Mouse (Mus musculus) cerebellum, adult 18-20 months (tissue): Measurements from ENCODE around the gene Ghdc.

ENCODE experiments used
- DNase-seq, 2 experiments: peaks; one replicate each; pipeline ENCODE4 v3.0.0; 2021

Gene Ghdc

GRCm38 (mm10) chr11:100781763-100782475 is 11.2 kb upstream of the Ghdc start:
- DNase-seq = no peak

GRCm38 (mm10) chr11:100780247-100780646 is 9.5 kb upstream of the Ghdc start:
- DNase-seq = no peak

DNA sequence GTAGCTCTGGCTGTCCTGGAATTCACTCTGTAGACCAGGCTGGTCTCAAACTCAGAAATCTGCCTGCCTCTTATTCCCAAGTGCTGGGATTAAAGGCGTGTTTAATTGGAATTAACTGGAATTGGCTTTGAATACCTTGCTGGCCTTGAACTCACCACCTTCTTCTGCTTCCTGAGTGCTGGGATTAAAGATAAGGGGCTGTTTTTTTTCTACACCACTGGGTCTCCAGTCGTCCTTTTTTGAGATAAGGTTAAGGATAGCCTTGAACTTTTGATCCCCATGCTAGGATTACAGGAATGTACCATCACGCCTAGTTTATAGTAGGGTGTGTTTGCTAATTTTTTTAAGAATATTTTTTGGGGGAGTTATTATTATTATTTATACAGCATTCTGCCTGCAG is 7.3 kb upstream of the Ghdc start:
- DNase-seq = no peak

- DNase-seq = no peak
Observed at GRCm38 (mm10) chr11:100775921-100776320, 5.2 kb upstream of the Ghdc start.

- DNase-seq = no peak
Observed at GRCm38 (mm10) chr11:100774261-100774660, 3.5 kb upstream of the Ghdc start.

GRCm38 (mm10) chr11:100769980-100770379 is 777 bp downstream of the Ghdc start:
- DNase-seq = no peak

DNA sequence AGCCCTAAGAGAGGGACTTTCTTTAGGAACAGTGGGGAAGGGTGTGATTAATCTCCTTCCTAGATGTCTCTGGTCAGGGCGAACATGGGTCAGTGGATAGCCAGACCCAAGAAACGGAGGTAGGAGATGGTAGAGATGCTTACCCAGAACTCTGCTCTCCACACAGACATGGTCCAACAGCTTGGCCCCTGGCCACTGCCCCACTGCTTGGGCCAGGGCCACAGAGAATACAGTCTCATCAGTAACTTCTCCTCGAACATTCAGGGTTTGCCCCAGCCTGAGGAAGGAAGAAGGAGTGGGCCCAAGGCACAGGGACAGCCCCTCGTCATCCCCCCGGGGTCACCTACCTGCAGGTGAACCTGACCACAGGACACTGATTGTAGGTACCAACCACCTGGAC is 2.9 kb downstream of the Ghdc start:
- DNase-seq = no peak

DNA sequence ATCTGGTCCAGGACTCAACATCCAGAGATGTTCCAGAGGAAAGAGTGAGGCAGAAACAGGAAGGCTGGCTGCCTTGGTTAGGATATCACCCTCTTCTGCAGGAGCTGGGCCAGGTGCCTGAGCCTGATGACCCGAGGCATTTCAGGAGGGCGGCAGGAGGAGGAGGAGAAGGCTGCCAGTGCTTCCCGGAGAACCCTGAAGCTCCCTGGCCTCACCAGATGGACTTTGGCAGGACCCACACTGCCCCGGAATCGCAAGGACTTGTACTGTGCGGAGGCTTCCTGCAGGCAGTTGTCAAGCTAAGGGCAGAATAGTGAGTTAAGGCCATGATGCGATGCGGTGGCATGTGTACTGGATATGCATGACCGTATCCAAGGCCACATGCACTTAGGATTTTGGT is 4.0 kb downstream of the Ghdc start:
- no peak for DNase-seq

DNA sequence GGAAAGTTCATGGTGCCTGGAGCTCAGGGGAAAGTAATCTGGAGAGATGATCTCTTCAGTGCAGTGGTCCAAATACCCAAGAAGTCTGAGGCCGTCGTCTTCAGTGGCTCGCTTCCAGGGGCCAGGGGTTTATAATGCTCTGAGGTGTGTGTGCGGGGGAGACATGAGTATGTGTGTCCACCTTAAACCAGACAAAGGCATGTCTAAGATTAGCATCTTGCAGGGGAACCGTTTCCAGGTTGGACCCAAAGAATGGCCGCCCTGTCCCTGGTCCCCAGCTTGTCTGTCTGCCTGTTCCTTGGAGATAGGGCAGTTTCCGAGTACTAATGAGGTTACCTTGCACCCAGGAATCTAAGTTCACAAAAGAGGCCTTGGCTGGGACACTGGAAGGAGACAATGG is 7.9 kb downstream of the Ghdc start, which contains the start of gene Hcrt:
Gene Hcrt, minus strand, starts transcription at position 101 of the 400 bp plus-strand sequence.
- no peak for DNase-seq

GRCm38 (mm10) chr11:100761547-100762045 is 9.2 kb downstream of the Ghdc start:
- peak; percentile 88 to 95 for DNase-seq

GRCm38 (mm10) chr11:100759611-100760233 is 11.0 kb downstream of the Ghdc start, which contains the start of gene Kcnh4:
Kcnh4 (minus strand) TSS chr11:100759942.
- DNase-seq = peak; percentile 42 to 62

DNA sequence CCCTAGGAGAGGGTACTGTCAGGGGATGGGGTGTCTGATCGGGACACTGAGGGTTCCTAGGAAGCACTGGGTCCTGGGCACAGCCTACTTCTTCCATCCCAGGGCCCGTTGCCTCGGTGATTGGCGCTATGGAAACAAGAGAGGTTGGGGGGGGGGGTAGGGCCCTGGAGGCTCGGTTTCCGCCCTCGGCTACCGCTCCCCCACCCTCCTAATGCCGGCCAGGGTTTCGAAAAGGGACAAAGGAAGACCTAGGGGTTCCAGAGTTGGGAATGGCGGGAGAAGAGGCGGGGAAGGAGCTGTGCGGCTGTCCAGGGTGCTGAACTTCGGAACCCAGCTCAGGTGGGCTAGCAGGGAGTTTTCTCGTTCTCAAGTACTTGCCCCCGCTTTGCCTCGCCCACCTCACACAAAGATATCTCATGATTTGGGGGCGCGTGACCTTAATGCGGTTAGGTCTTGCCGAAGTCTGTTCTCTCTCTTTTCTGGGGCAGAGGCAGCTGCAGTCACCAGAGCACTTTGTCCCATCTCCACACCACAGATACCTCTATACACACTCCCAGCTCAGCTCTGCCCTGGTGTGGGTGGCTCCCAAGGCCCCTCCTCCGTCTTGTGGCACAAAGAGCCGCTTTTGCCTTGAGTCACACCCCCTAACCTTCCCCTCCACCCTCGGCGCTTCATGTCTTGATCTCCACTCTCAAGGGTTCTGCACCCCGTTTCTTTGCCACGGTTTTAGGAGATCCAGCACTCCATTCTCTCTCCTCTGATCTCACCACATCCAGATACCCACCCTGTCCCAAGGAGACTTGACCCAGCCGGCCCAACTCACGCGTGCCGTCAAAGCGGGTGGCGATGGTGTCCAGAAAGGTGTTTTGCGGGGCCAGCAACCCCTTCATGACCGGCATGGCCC is 11.8 kb downstream of the Ghdc start:
- no peak for DNase-seq

- DNase-seq = no peak
Observed at GRCm38 (mm10) chr11:100757566-100757965, 13.2 kb downstream of the Ghdc start.

DNA sequence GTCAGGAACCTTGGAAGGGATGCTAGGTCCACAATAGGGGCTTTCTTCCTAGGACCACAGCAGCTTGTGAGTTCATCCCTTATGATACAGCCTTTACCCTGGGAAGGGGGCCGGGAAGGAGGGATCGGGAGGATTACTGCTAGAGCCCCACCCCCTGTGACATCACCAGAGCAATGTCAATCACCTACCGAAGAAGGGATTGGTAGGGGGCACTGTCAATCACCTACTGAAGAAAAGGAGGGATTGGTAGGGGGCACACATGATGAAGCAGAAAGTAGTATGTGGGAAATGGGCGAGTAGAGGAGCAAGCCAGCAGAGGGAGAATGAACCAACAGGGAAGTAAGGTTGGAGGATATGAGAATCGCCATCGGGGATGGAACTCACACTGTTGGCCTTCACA is 14.3 kb downstream of the Ghdc start:
- DNase-seq = no peak

- DNase-seq = no peak
Observed at GRCm38 (mm10) chr11:100754693-100755057, 16.1 kb downstream of the Ghdc start.

GRCm38 (mm10) chr11:100754021-100754692 is 16.6 kb downstream of the Ghdc start:
- no peak for DNase-seq

GRCm38 (mm10) chr11:100752294-100752693 is 18.5 kb downstream of the Ghdc start:
- no peak for DNase-seq

GRCm38 (mm10) chr11:100750127-100750526 is 20.6 kb downstream of the Ghdc start:
- DNase-seq = no peak

DNA sequence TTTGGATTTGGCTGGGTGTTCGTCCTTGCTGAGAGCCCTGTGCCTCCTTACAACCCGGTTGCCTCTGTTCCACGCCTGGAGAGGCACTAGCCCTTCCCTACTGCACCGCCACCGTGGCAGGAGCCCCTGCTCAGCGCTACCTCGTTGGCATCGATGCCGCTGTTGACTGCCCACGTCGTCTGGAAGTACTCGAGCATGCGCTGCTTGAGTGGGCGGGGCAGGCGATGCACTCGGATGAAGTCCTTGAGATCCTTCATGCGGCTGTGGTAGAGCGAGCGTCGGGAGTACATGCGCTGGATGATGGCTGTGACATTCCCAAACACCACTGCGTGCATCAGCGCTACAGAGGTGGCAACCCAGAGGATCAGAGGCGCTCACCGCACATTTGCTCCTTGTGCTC is 21.3 kb downstream of the Ghdc start:
- DNase-seq = no peak

DNA sequence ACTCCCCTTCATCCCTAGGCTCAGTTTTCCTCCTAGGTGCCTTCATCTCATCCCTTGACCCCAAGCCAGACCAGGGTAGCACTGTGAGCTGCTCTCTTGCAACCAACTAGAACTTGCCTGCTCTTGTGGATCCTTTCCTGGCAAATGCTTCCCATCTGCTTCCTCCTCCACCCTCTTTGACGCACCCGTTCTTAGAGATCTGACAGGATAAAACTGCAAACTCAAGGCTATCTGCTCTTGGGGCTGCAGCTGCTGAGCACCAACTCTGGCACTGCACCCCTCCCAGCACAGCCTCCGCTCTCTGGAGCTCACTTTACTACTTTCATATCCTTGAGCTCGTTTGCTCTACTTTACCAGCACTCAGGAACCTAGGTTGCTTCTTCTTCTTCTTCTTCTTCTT is 22.1 kb downstream of the Ghdc start:
- DNase-seq = no peak

GRCm38 (mm10) chr11:100747114-100747513 is 23.6 kb downstream of the Ghdc start:
- DNase-seq = no peak

DNA sequence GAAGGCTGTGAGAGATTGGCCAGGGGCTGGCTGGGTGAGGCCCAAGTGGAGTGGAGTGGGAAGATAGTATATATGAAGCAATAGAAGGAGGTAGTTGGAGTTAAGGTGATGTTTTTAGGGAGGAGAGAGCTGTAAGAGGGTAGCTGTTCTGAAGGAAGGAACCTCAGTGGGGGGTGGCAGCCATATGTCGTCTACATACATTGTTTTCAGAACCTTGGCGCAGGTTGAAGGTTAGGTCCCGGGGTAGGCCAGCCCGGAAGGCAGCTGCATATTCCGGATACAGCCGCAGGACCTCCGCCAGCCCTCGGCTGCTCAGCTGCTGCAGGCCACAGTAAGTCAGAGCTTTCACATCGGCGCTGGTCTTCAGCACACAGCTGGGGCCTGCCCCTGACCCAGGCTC is 24.2 kb downstream of the Ghdc start:
- DNase-seq = no peak

DNA sequence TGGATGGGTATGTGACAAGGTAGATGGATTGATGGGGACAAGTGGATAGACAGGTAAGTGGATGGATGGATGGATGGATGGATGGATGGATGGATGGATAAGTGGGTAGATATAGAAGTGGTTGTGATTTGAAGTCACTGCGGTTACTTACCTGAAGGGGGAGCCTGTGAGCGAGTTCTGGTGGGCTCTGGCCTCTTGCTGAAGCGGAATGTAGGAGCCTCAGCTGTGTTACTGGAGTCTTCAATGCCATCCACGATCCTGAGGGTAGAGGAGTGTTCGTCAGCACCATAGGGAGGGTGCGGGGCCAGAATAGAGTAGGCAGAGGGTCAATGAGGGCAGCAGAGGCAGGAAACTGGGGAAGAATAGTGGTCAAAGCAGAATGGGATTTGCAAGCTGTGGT is 25.7 kb downstream of the Ghdc start:
- peak; percentile 62 to 68 for DNase-seq
